Mouse (Mus musculus): ENCODE results near the gene Fhad1.

DNA sequence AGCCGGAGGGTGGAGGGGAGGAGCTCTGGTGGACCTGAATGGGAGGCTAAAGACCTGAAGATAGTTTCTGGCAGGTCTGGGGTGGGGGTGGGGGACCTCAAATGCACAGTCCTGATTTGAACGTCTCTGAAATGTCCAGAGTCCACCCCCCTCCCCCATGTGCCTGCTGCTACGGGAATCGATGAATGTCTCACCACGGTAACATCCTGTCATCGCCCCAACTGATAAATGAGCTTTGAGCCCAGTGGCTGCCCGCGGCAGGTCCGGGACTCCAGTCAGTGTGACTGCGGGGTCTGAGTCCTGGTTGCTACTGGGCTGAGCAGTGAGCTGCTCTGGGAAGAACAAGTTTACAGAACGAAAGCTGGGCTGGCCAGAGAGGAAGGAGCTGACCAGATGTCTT lies 72.5 kb downstream of the Fhad1 start:
- TF ChIP-seq CTCF (IDR thresholded peaks at IDR 0.05; ENCODE audit: control insufficient read depth, insufficient read depth, low read length) (no peak), POLR2A (IDR thresholded peaks at IDR 0.05; ENCODE audit: borderline replicate concordance, control insufficient read depth, low read depth, low read length) (no peak)

All from bone marrow, adult 2 months (tissue).